Mouse (Mus musculus) layer of hippocampus, postnatal 10 days (tissue): ENCODE results near the gene Spon1. TPM values are rescaled to one million over a fixed set of nuclear protein-coding genes. Genes with fewer than 3 reads are reported as not detected.

Experiments
- DNase-seq, 2 experiments: peaks; one replicate each; pipeline ENCODE4 v3.0.0; 2021; ENCODE audit warnings: low spot score in 2 of 2
- long read RNA-seq: library from polyadenylated mRNA; stranded (forward); transcript quantifications from one replicate; pipeline ENCODE4 v2.0.0, GENCODE M21; 2023
- total RNA-seq, 2 experiments: library from RNA; stranded (reverse); gene quantifications; 2 replicates each; pipeline ENCODE4 v1.2.3; 2021

The Spon1 gene
- total RNA-seq, result 10 to 100 TPM; 59.1 to 64.4 TPM
- long read RNA-seq, full-length matches to known transcripts, result 26 of 46 reads
- long read RNA-seq, partial matches to known transcripts, result 14 of 46 reads
- long read RNA-seq, other reads (novel, unspliced or antisense), result 6 of 46 reads

DNA sequence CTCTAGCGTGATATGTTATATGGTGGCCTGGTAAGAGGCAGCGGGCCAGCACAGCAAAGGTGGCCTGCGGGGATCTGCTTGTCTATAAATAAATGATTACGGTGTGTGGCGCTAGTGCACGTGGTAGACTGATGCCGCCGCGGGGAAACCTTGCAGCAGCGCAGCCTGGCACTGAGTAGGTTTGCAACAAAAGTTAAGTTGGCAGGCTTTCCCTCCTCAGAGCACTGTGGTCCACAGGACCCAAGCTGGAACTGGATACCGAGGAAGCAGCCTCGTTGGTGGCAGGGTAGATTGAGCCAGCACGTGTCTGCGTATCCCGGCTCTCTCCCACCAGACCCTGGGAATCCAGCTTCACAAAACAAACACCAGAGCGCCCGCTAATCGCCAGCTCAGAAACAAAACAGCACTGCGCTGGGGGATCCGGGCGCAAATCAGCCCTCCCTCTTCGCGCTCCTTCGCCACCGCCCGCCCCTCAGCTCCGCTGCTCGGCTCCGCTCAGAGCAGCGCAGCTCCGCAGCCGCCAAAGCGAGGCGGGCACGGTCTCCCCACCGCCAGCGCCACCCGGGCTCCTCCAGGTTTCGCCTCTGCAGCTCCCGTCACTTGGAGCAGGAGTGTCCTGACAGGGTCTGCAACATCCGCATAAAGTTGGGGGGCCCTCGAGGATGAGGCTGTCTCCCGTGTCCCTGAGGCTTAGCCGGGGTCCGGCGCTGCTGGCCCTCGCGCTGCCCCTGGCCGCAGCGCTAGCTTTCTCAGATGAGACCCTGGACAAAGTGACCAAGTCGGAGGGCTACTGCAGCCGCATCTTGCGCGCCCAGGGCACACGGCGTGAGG is at the start of gene Spon1:
Gene Spon1 (plus strand): TSS at position 332 of the 831 bp plus-strand sequence.
- DNase-seq, result peak; percentile 71 to 77

DNA sequence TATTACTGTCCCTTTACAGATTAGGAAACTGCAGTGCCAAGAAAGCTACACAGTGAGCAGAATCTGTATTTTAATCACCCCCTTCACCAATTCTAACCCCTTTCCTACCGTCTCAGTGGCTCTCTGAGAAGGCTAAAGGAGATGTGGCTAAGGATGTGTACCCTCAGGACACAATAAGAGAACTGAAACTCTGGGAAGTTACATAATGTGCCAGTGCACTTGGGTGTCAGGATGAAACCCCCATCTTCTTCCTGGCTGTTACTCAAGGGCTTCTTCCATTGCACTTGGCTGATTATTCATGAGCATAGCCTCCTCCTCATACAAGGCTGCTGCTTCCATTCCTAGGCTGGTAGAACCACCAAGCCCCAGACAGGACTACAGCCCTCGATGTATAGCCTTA is 43.8 kb upstream of the Spon1 start:
- DNase-seq, result no peak

DNA sequence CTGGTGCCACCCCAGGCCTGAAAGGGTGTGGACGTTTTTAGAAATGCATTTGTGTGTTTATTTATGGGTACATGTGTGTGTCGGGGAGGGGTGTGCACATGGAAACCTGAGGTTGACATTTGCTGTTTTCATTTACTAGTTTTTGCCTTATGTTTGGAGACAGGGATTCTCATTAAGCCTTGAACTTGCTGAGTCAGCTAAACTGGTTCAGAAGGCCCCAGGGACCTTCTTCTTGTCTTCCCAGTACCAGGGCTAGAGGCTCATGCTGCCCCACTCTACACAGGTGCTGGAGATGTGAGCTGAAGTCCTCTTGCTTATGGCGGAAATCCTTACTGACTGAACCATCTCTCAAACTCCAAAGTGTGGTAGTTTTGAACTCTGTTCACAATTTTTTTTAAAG is 41.9 kb upstream of the Spon1 start:
- no peak for DNase-seq

DNA sequence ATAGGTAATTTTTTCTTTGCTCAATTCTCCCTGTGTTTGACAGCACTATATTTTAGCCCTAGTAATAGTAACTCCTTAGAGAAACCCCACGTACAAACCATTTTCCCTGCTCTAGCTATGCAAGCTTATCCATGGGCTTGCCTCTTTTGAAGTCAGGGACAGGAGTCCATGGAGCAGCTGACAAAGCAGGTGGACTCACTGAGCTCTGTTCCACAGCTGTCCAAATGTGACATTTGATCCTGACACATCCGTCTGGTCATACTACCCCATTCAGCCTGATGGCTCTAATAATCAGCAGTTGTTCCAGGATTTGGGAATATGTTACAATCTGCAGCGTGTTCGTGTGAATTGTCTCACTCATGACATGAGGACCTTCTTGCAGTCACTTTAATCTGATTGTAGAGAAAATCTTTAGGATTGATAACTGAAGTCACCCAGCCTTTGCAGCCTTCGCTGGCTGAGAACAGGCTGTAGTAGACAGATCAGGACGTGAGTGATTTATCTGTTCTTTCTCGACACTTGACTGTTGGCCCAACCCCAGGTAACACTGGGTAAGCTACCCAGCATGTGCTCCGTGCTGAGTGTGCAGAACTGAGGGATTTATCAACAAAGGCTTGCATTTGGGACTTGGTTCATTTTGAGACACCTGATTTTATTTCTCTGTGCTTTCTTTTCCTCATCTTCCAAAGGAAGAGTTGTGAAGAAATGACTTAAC is 37.6 kb upstream of the Spon1 start:
- no peak for DNase-seq

DNA sequence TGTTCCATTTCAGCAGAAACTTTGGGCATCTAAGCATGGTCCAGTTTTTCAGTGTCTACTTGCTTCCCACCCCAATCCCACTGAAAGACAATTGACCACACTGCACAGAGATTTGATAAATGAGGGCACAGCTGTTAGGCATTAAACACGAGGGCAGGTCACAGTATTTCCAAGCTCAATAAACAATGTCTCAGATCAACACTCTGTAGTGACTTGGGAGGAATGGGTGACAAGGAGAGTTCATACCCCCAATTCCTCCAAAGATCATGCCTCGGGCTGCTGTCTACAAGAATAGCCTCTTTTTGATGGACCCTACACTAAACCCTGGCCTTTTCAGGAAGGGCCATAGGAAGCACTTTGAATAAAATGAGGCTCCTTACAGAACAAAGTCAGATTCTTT is 36.9 kb upstream of the Spon1 start:
- no peak for DNase-seq

DNA sequence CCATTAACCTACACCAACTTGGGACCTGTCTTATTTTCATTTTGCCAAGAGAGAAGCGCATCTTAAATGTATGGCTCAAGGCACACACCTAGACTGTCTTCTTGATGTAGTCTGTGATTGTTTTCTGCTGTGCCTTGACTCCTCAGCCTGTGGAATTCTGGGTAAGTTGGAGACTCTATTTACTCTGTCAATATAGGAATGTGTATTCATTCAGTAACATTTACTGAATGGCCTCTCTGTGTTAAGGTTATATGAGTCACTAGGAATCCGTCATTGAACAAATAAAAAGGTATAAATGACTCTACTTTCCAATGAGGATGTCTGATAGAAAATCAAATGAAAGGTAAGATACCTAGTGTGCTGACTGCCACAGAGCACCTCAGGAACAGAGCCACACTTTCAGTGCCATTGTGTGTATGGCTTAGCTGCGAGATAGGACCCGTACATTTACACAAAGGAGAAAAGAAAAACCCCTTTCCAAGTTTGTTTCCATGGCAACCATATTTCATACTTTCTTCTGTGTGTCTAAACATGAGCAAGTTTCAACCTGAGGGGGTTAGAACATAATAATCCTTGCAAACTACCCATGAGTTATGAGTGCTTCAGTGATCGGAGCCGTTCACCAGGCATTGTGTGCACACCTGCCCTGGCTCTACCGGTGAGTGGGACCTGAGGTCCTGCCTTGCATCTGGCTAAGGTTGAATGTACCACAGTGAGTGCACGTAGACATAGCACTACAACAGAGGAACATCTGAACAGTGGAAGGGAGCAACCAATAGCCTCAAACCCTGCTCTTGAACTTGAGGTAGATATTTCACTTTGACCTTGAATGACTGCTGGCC is 35.2 kb upstream of the Spon1 start:
- DNase-seq, result no peak

DNA sequence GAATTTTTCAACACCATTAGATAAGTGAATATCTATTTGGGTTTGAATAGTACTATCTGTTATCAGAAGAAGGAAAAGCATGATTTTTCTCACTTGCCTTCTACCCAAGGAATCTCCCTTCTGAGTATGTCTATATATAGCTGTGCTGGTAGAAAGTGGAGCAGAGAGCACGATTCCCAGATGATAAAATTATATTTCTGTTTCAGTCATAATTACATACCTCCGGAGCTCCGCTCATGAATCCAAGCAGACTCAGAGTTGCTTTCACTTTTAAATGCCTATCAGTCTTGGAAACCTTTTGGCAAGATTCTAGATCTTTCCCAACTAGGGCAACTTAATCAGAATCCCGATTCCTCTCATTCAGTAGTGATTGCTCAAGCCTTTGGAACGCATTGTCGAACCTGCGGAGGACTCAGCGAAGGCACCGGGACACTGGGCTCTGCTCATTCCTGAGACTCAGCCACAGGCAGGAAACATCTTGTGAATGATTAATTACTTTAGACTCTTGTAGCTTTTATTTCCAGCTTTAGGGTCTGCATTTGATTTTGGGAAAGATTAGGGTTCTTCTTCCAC is 27.9 kb upstream of the Spon1 start:
- DNase-seq, result no peak

DNA sequence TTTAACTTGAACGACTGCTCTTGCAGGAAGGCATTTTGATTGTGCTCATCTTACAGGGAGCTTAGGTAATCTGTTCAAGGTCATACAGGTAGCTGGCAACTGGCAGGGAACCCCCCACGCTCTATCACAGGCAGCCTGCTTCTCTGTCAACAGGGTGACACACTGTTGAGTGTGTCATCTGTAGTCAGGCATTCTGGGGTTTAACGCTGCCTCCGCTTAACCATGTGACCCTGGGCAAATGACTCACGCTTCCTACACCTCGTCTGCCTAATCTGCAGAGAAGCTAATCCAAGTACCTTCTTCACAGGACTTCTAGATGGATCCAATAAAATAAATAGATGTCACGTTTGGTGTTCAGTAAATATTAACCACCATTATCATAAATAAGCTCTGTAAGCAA is 26.6 kb upstream of the Spon1 start:
- DNase-seq, result no peak

DNA sequence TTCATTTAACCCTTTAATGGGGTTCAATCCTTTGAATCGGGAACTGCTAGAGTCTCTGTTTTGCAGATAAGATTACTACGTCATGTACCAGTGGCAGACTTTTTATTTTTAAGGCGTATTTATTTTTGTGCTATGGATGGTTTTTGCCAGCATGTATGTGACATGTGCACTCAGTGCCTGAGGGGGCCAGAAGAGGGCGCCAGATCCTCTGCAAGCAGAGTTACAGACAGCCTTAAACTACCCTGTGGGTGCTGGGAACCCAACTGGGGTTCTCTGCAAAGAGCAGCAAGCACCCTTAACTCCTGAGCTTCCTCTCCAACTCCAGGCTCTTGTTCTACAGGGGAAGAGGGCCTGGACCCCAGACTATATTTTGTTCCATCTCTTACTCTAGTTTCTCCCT is 23.2 kb upstream of the Spon1 start:
- no peak for DNase-seq

DNA sequence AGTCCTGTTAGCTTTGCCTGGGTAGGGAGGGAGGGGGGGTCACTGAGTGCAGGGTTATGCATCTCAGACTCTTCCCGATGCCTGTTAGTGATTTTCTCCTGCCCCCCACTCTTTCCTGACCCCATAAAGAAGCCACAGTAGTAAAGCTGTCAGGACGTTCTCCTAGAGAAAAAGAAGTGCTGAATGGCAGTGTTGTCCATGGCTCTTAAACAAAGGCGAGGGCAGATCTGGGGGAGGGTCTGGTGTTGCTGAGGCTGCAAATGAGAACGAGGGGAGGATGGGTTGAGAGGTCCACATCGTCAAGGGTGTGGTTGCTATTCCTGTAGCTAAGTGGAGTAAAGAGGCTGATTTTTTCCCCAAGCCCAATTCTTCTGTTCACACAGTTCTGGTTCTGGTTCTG is 21.8 kb upstream of the Spon1 start:
- DNase-seq, result no peak

DNA sequence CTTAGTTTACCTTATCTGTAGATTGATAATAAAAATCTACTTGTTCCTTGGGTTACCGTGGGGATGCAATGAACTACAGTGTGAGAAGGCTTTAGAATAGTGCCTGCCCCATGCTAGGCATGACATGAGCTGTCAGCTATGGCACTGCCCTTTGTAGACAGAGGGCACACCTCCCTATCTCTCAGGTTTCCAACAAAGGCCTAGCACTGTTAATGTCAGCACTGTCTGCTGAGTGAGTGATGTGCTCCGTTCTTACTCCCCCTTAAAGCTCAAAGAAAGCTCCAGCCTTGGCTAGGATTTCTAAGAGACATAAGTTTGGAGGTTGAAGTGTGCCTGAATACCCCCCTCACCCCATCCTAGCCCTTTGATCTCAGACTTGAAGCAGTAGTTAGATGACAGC is 9.2 kb upstream of the Spon1 start:
- DNase-seq, result no peak

DNA sequence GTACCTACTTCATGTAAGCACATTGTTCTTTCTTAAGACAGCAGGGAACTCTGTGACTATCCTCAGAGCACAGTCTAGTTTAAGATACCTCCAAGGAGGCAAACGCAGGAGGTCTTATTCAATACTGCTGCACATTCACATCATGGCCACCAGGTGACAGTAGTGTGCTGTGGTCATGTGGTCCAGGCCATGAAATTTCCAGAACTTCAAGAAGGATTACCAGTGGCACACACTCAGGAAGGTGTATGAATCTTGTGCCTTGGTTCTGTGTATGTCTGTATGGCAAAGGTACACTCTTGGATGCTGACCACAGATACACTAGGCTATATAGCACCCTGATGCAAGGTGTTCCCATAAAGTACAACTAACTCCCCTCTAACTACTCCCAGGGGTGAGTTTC is 6.6 kb upstream of the Spon1 start:
- DNase-seq, result peak; percentile 51 to 73

DNA sequence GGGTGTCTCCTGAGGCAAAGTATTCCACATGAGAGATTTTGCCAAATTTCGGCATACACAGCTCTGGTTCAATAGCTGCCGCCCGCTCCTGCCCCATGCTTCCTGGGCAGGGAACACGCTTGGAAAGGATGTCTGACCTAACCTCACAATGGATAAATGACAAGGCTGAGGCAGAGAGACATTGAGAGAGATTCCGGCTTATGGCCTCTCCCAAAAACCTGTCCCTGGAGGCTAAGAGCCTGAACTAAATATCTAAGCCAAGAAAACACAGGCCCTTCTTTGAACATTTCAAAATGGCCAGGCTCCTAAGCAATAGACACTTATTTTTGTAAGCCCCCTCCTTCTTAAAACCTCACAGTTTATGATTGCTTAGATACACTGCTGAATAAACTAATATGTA is 665 bp upstream of the Spon1 start:
- DNase-seq, result no peak

DNA sequence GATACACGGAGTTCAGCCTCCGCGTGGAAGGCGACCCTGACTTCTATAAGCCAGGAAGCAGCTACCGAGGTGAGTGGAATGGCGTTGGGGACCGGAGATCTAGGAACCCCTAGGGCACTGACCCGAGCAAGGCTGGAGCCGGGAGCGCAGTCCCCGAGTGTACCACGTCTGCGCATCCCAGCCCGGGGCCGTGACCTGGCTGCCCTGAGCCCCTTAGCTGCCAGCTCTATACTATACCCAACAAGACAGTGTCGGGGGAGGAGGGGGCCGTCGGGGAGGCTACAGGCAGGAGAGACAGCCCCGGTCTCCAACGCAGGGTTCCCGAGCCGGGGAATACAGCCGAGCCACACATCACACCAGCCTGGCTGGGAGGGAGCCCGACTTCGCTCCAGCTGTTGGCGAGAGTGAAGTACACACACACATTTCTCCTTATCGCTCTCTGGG is 722 bp downstream of the Spon1 start:
- peak; percentile 27 to 56 for DNase-seq

DNA sequence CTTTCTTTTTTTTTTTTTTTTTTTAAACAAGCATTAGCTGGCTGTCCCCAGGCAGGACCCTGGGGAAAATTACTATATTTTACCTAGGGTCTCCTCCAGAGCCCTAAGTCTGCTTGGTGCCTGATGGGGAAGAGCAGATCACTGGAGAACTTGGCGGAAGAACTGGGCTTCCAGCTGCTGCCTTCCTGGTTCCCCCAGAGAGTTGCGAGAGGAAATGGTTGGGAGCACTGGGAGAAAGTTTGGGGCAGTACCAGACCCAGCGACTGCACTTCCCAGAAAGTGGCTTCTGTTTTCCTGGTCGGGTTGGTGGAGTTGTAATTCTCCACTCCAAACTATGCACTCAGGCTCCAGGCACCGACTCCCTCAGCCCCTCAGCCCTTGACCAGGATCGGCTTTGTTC is 1.7 kb downstream of the Spon1 start:
- DNase-seq, result no peak

DNA sequence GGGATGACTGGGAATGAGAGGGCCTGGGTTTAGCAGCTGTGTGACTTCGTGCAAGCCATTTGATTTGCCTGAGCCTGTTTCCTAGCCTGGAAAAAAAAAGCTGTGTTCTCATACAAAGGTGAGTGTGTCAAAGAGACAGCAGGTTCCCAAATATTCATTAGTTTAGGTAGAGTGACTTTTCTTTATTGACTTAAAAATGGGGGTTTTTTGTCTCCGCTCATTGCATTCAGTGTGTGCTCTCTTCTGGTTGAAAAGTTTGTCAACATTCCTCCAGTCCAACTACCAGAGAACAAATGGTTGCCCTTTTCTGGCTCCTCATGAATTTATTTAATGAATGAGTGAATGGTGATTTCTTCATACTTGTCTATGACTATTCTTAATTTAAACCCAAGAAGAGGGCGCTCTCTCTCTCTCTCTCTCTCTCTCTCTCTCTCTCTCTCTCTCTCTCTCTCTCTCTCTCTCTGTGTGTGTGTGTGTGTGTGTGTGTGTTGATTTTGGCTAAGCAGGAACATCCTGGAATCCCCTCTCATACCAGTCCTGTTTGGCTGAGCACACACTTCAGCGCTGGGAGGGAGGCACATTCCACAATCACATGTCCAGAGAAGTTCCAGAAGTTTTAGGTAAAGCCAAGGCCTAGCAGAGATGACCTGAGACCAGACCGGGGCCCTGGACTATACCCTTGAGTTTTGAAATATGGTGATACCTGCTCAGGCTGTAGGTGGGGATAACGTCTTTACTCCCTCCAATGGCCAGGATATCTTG is 2.6 kb downstream of the Spon1 start:
- no peak for DNase-seq

DNA sequence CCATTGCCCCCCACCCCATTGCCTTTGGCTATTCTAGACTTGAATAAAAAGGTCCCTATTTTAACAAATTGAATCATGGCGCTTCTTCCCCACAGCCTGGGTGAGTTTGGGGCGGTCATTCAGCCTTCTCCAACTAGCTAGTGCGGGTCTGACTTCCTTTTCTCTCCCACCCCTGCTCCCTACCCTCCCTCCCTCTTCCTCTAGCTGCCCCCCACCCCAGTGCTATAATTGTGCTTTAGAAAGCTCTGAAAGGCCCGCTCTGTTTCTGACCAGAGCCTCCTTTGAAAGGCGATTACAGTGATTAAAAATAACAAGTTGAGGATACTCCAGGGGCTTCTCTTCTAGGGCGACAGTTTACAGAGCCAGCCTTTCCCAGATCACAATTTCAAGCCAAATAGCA is 3.5 kb downstream of the Spon1 start:
- DNase-seq, result peak in 1 of 2 experiments; percentile 30

DNA sequence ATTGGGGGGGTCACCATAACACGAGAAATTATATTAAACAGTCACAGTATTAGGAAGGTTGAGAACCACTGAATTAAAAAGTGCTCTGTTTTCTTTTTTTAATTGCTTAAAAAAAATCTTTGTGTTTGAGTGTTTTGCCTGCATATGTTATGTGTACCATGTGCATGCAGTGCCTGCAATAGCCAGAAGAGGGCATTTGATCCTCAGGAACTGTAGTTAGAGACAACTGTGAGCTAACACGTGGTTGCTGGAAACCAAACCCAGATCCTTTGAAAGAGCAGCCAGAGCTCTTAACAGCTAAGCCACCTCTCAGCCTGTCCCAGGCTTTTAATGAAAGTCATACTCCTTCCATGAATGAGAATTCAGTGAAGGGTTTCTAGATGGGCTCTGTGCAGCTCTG is 6.3 kb downstream of the Spon1 start:
- DNase-seq, result peak; percentile 30 to 34

DNA sequence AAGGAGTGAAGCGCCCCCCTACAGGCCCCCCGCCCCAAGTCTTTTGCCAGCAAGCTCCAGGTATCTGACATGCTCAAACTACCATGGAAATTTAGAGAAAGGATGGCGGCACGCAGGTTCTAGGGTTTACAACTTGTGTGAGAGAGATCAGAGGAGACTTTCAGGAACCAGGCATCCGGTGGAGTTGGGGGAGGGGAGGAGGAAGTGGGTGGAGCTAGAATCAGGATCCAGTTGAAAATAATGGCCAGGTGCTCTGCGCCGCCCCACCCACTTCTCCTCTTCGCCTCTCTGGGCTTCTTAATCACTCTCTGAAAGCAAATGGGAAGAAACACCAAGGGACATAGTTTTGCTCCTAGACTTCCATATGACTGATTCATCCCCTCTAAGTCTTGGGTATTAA is 7.6 kb downstream of the Spon1 start:
- no peak for DNase-seq

DNA sequence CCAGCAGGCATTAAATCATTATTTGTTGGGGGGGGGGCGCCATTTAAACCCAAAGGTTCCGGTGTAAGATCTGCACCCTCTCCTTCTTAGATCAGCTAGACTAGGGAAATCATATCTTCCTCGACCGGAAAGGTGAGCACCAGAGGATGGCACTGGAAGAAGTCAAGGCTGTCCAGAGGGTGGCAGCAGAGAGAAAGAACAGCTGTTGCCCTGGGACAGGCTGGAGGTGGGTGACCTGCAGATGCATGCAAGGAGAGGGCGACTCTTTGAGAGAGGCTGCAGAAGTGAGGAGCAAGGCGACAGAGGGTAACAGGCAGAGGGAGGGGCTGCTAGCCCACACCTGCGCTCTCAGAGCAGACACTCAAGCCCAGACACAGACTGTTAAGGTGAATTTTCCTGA is 8.2 kb downstream of the Spon1 start:
- peak; percentile 34 to 62 for DNase-seq
